ENCODE assay signal across 16 mouse cellular contexts in the genomic region with DNA sequence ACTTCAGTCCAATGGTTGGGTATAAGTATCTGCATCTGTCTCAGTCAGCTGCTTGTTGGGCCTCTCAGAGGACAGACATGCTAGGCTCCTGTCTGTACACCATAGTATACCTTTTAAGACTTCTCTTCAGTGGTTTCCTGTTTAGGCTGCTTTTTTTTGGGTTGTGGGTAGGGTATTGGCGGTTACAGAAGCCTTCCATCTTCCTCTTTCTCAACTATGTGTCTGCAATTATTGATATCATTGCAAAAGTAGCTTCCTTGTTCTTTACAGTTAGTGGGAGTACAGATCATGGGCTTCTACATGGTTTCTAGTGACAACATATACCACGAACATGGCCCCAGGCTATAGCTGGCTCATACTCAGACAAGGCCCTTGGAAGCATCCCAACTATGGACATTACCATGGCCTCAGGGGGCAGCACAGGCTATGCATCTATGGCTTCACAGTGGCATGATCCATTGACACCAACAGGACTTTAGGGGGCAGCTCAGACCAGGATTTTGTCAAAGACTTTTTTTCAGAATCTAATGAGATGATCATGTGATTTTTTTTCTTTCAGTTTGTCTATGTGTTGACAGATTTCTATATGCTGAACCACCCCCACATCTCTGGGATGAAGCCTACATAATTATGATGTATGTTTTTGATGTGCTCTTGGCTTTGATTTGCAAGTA. TPM values are rescaled to one million over a fixed set of nuclear protein-coding genes. Genes with fewer than 3 reads are reported as not detected.
DNase-seq lines count a peak whose midpoint lies in the region; ATAC-seq and TF ChIP-seq lines count a peak whose summit lies in the region.
"Had no signal": no experiment of that assay in that cellular context is flagged by ENCODE, and none has a peak within 500 bp of the region (broad histone marks: within the 10 kb centered on the region; RNA-seq: fewer than 3 reads in every experiment).

No protein-coding gene starts in this region.

- no peak overlapping the region for H3K9ac ChIP-seq in intestine, postnatal 0 days (ENCODE audit: low read depth, low read length)
- H3K9ac ChIP-seq in intestine, embryonic 15.5 days = no peak overlapping the region
- H3K9ac ChIP-seq: limb, embryonic 13.5 days had no signal

- no peaks in the 10 kb centered on the region for H3K9me3 ChIP-seq in intestine, postnatal 0 days (ENCODE audit: control insufficient read depth)
- no peaks in the 10 kb centered on the region for H3K9me3 ChIP-seq in intestine, embryonic 15.5 days

- no peaks in the 10 kb centered on the region for H3K27me3 ChIP-seq in intestine, postnatal 0 days (replicated peaks; ENCODE audit: control insufficient read depth, insufficient read depth, low read length)
- no peaks in the 10 kb centered on the region for H3K27me3 ChIP-seq in intestine, embryonic 15.5 days (replicated peaks)
- H3K27me3 ChIP-seq: limb, embryonic 13.5 days had no signal

- H3K4me2 ChIP-seq in intestine, postnatal 0 days (replicated peaks; ENCODE audit: low read depth) = no peak overlapping the region
- no peak overlapping the region for H3K4me2 ChIP-seq in intestine, embryonic 15.5 days (replicated peaks)
- H3K4me2 ChIP-seq: limb, embryonic 13.5 days had no signal

- H3K4me1 ChIP-seq in intestine, postnatal 0 days (replicated peaks; ENCODE audit: control insufficient read depth, insufficient read depth, low read length) = no peaks in the 10 kb centered on the region
- H3K4me1 ChIP-seq in intestine, embryonic 15.5 days (replicated peaks) = no peaks in the 10 kb centered on the region
- H3K4me1 ChIP-seq: limb, embryonic 13.5 days had no signal

- 79% methylated on average over 2 of the region's 2 CpGs for WGBS in intestine, postnatal 0 days
- WGBS in intestine, embryonic 15.5 days = 87% methylated on average over 2 of the region's 2 CpGs

- H3K36me3 ChIP-seq in intestine, postnatal 0 days (ENCODE audit: control insufficient read depth, insufficient read depth) = no peaks in the 10 kb centered on the region; the same call in 1 of the 2 replicates
- H3K36me3 ChIP-seq in intestine, embryonic 15.5 days = no peaks in the 10 kb centered on the region
- H3K36me3 ChIP-seq: limb, embryonic 13.5 days had no signal

- ATAC-seq in intestine, postnatal 0 days = no peak
- ATAC-seq in intestine, embryonic 15.5 days = no peak
- peak; percentile 98 for ATAC-seq in megakaryocyte progenitor cell, adult 5-6 weeks (replicated peaks; ENCODE audit: poor library complexity)

- no peak overlapping the region for H3K4me3 ChIP-seq in intestine, postnatal 0 days (ENCODE audit: low read depth, low read length)
- H3K4me3 ChIP-seq in intestine, embryonic 15.5 days (replicated peaks) = no peak overlapping the region
- H3K4me3 ChIP-seq: erythroblast, embryonic 14.5 days; limb, embryonic 13.5 days had no signal

- DNase-seq in 416B (ENCODE audit: low read depth) = peak; percentile 58
- DNase-seq in T-cell, adult 2 months (ENCODE audit: low spot score) = peak; percentile 45
- DNase-seq in adrenal gland, adult (ENCODE audit: inconsistent age in 2 of 2, low spot score in 1 of 2) = no peak
- no peak for DNase-seq in layer of hippocampus, postnatal 10 days (ENCODE audit: low spot score in 2 of 2)
- DNase-seq in ovary, postnatal 36 days (ENCODE audit: low spot score) = no peak
- DNase-seq: cerebellum, adult 11-12 months; heart, postnatal 10 days; kidney, postnatal 25 days had no signal

- peak; percentile 49 for TF ChIP-seq CTCF in intestine, postnatal 0 days (IDR thresholded peaks at IDR 0.05; ENCODE audit: low read depth)

- no peak overlapping the region for H3K27ac ChIP-seq in intestine, postnatal 0 days (ENCODE audit: low read depth, low read length)
- no peak overlapping the region for H3K27ac ChIP-seq in intestine, embryonic 15.5 days
- H3K27ac ChIP-seq: limb, embryonic 13.5 days had no signal

RNA-seq across cellular contexts. Expression of a gene that starts 15.6 kb away (rescaled TPM):
- polyA plus RNA-seq in intestine, postnatal 0 days (2015; fragmentation: Nextera tagmentation; extraction: Ambion mirVana) = 66.9 and 75.7 TPM in 2 replicates
- 21.8 and 23.7 TPM in 2 replicates for polyA plus RNA-seq in intestine, embryonic 15.5 days (2015; fragmentation: Nextera tagmentation; extraction: Ambion mirVana)
- total RNA-seq in megakaryocyte progenitor cell, adult 5-6 weeks (2015) = 0.17 TPM in 1 of 2 replicates, not detected in the other
- total RNA-seq in megakaryocyte progenitor cell, adult 5-6 weeks (2017) = 1.5 TPM in 1 of 2 replicates, not detected in the other
- total RNA-seq in layer of hippocampus, postnatal 10 days (2021) = not detected
- polyA plus RNA-seq: erythroblast, embryonic 14.5 days; limb, embryonic 13.5 days had no signal

RNA-seq across cellular contexts. Expression of a gene that starts 47.5 kb away (rescaled TPM):
- polyA plus RNA-seq in intestine, postnatal 0 days (2015; fragmentation: Nextera tagmentation; extraction: Ambion mirVana) = 30.9 and 31.8 TPM in 2 replicates
- 33.2 and 37.9 TPM in 2 replicates for polyA plus RNA-seq in intestine, embryonic 15.5 days (2015; fragmentation: Nextera tagmentation; extraction: Ambion mirVana)
- total RNA-seq in megakaryocyte progenitor cell, adult 5-6 weeks (2015) = not detected in 2 replicates
- total RNA-seq in megakaryocyte progenitor cell, adult 5-6 weeks (2017) = not detected in 2 replicates
- not detected for total RNA-seq in layer of hippocampus, postnatal 10 days (2021)
- total RNA-seq: adrenal gland, postnatal 4 days; heart, postnatal 10 days had no signal
- polyA plus RNA-seq: cortical plate, adult 2 months; erythroblast, embryonic 14.5 days; gonadal fat pad, adult 2 months; limb, embryonic 13.5 days had no signal

Comparison
In these comparisons a context has a peak if more than half of its experiments do, and no peak if none do; other contexts are left out.
1. DNase-seq: peak in 416B (single experiment) and T-cell, adult 2 months (single experiment); none in adrenal gland, adult (0 of 2), layer of hippocampus, postnatal 10 days (0 of 2) and ovary, postnatal 36 days (single experiment).